Mouse (Mus musculus) intestine, embryonic 15.5 days (tissue): ENCODE results near the gene 1700001J03Rik. TPM values are rescaled to one million over a fixed set of nuclear protein-coding genes. Genes with fewer than 3 reads are reported as not detected.
"Not testable (repeated sequence)": the region's sequence is repeated elsewhere in the genome, so short reads cannot be mapped to it uniquely, and the experiment has no call there.

Source experiments
- ATAC-seq: fragments of 200-750 bp; cut with Nextera tagmentation; 2 replicates; pipeline ENCODE4 v1.8.0; 2017; ENCODE audit warnings: moderate TSS enrichment, moderate library complexity
- H3K27ac ChIP-seq: fragments of 300-500 bp; sonication (generic); 2 replicates; pipeline ENCODE4 v1.5.1; 2015; ENCODE audit warnings: mild to moderate bottlenecking, inconsistent platforms
- H3K27me3 ChIP-seq: fragments of 300-500 bp; sonication (generic); replicated peaks from 2 replicates; pipeline ENCODE4 v1.6.1; 2015; ENCODE audit warnings: inconsistent platforms
- H3K36me3 ChIP-seq: fragments of 300-500 bp; sonication (generic); 2 replicates; pipeline ENCODE4 v1.6.1; 2015; ENCODE audit warnings: inconsistent platforms
- H3K4me1 ChIP-seq: fragments of 300-500 bp; sonication (generic); replicated peaks from 2 replicates; pipeline ENCODE4 v1.6.1; 2015; ENCODE audit warnings: inconsistent platforms
- H3K4me2 ChIP-seq: fragments of 300-500 bp; sonication (generic); replicated peaks from 2 replicates; pipeline ENCODE4 v1.6.1; 2015; ENCODE audit warnings: mild to moderate bottlenecking, inconsistent platforms
- H3K4me3 ChIP-seq: fragments of 300-500 bp; sonication (generic); replicated peaks from 2 replicates; pipeline ENCODE4 v1.5.1; 2015; ENCODE audit warnings: inconsistent platforms
- H3K9ac ChIP-seq: fragments of 300-500 bp; sonication (generic); 2 replicates; pipeline ENCODE4 v1.6.1; 2015; ENCODE audit warnings: inconsistent platforms
- H3K9me3 ChIP-seq: fragments of 300-500 bp; sonication (generic); 2 replicates; pipeline ENCODE4 v1.6.1; 2016; ENCODE audit warnings: inconsistent platforms
- WGBS: fragments of 180-500 bp; shearing (Covaris S2); methylation state at CpG from one replicate; pipeline ENCODE4 v1.1.7; 2015; 5-methylcytosine and 5-hydroxymethylcytosine counted together
- polyA plus RNA-seq: library from polyadenylated mRNA; unstranded; fragments of >200 nt; fragmentation: Nextera tagmentation; extraction: Ambion mirVana; gene quantifications from 2 replicates; pipeline ENCODE4 v1.2.1, GENCODE M21; 2015

Gene 1700001J03Rik
- polyA plus RNA-seq, 1 experiment from 2014 or later: not detected

DNA sequence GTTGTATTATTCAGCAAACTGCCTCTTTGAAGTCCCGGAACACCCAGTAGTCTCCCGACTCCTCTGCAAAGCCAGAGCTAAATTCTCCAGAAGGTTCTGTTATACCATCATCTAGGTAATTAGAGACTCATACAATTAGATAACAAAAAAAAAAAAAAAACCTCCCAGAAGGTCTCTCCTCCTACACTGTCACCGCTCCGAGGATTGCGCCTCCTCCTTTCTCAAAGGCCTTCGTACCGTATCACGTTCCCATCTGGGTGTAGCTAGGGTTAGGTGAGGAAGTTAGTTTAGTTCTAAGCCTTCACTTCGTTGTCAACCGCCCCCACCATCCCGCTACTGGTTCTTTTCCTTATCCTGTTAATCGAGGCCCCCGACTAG lies 35.4 kb upstream of the 1700001J03Rik start:
- peaks cover 12% of the 10 kb centered on the region for H3K36me3 ChIP-seq
- H3K9me3 ChIP-seq: no peaks in the 10 kb centered on the region
- peaks cover 4% of the 10 kb centered on the region for H3K4me1 ChIP-seq
- peak overlapping the region; percentile 54 for H3K9ac ChIP-seq
- 8% methylated on average over 13 of the region's 13 CpGs for WGBS
- H3K4me2 ChIP-seq: peak overlapping the region; percentile 64
- peak overlapping the region; percentile 100; the same call in 1 of the 2 replicates for H3K27ac ChIP-seq
- no peaks in the 10 kb centered on the region for H3K27me3 ChIP-seq
- peak; percentile 72 for ATAC-seq
- H3K4me3 ChIP-seq: peak overlapping the region; percentile 82

DNA sequence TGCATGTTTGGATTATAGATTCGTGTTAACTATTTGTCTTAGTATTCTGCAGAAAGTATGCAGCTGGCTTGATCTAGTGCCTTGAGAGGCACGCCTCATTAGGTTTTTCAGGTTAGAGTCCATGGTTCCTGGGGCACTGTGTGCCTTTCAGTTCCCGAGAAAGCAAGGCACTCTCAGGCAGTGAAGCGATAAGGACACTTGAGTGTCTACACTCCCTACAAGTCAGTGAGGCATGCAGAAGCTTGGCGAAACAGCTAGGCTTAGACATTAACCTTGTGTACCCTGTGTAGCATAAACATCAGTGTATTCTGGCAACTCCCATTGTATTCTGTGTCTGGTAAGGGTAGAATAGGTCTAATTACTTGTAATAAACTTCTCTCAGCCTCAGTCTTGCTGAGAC lies 20.4 kb upstream of the 1700001J03Rik start:
- Histone ChIP-seq H3K4me2 (no peak overlapping the region), H3K4me3 (no peak overlapping the region), H3K27me3 (no peaks in the 10 kb centered on the region), H3K4me1 (no peaks in the 10 kb centered on the region), H3K9ac (no peak overlapping the region), H3K27ac (no peak overlapping the region), H3K36me3 (peaks cover 39% of the 10 kb centered on the region), H3K9me3 (no peaks in the 10 kb centered on the region)
- 85% methylated on average over 5 of the region's 5 CpGs for WGBS
- no peak for ATAC-seq

DNA sequence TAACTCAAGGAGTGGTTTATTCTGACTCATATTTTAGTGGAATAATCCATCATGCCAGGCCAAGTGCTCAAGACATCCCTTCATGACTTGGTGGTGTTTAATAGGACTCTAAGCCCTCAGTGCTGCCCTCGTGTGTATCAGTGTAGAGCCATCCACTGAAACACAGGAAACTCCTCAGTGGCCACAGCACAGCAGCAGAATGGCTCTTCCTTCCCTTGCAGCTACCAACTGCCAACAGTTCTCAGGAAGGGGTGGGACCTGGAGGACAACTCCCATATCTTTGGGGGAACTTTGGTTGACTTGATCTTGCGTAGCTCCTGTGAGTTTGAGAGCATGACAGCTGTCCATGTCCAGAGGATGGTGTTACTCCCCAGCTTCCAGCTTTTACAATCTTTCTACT lies 18.8 kb upstream of the 1700001J03Rik start:
- no peaks in the 10 kb centered on the region for H3K27me3 ChIP-seq
- no peaks in the 10 kb centered on the region for H3K4me1 ChIP-seq
- no peak overlapping the region for H3K9ac ChIP-seq
- H3K4me2 ChIP-seq: no peak overlapping the region
- H3K4me3 ChIP-seq: no peak overlapping the region
- ATAC-seq: no peak
- no peaks in the 10 kb centered on the region for H3K9me3 ChIP-seq
- H3K27ac ChIP-seq: no peak overlapping the region
- WGBS: 79% methylated on average over 2 of the region's 2 CpGs
- H3K36me3 ChIP-seq: peaks cover 35% of the 10 kb centered on the region

DNA sequence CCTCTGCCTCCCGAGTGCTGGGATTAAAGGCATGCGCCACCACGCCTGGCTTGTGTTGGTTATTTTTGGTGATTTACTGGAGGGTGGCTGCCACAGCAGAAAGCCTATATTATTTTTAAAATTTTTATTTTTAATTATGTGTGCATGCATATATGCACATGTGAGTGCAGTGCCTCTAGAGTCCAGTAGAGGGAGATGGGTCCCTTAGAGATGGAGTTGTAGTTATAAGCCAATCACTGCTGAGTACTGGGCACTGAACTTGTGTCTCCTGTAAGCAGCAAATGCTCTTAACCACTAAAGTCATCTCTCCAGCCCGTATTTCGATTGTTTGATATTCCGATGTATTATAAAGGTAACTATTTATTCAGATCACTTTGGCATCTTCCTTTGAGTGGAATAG lies 15.5 kb upstream of the 1700001J03Rik start:
- Histone ChIP-seq H3K27me3 (no peaks in the 10 kb centered on the region), H3K4me1 (no peaks in the 10 kb centered on the region), H3K9ac (no peak overlapping the region), H3K9me3 (no peaks in the 10 kb centered on the region), H3K4me2 (no peak overlapping the region), H3K27ac (no peak overlapping the region), H3K36me3 (peaks cover 15% of the 10 kb centered on the region), H3K4me3 (no peak overlapping the region)
- no peak for ATAC-seq
- 99% methylated on average over 6 of the region's 6 CpGs for WGBS

DNA sequence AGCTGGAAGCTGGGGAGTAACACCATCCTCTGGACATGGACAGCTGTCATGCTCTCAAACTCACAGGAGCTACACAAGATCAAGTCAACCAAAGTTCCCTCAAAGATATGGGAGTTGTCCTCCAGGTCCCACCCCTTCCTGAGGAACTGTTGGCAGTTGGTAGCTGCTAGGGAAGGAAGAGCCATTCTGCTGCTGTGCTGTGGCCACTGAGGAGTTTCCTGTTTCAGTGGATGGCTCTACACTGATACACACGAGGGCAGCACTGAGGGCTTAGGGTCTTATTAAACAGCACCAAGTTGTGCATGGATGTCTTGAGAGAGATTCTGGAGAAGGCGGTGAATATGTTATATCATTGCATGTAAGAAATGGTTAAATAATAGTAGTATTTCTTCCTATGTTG lies 14.4 kb upstream of the 1700001J03Rik start:
- WGBS: 86% methylated on average over 2 of the region's 2 CpGs
- Histone ChIP-seq H3K9me3 (no peaks in the 10 kb centered on the region), H3K4me1 (no peaks in the 10 kb centered on the region), H3K9ac (no peak overlapping the region), H3K4me2 (no peak overlapping the region), H3K27ac (no peak overlapping the region), H3K36me3 (peaks cover 6% of the 10 kb centered on the region), H3K4me3 (no peak overlapping the region), H3K27me3 (no peaks in the 10 kb centered on the region)
- no peak for ATAC-seq

DNA sequence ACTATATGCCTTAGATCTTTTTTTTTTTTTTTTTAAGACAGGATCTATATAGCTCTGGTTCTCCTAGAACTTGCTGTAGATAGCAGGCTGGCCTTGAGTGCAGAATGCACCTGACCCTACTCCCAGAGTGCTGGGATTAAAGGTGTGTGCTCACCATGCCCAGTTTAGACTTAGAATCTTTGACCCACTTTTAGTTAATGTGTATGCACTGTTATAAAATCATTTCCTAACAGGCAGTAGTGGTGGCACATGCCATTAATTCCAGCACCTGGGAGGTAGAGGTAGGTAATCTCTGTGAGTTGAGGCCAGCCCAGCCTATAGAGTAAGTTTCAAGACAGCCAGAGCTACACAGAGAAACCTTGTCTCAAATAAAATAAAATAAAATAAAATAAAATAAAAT lies 14.0 kb upstream of the 1700001J03Rik start:
- no peak overlapping the region for H3K4me2 ChIP-seq
- no peaks in the 10 kb centered on the region for H3K9me3 ChIP-seq
- no peak for ATAC-seq
- H3K27ac ChIP-seq: no peak overlapping the region
- H3K4me3 ChIP-seq: no peak overlapping the region
- H3K27me3 ChIP-seq: no peaks in the 10 kb centered on the region
- H3K36me3 ChIP-seq: peaks cover 3% of the 10 kb centered on the region
- no peak overlapping the region for H3K9ac ChIP-seq
- no peaks in the 10 kb centered on the region for H3K4me1 ChIP-seq

DNA sequence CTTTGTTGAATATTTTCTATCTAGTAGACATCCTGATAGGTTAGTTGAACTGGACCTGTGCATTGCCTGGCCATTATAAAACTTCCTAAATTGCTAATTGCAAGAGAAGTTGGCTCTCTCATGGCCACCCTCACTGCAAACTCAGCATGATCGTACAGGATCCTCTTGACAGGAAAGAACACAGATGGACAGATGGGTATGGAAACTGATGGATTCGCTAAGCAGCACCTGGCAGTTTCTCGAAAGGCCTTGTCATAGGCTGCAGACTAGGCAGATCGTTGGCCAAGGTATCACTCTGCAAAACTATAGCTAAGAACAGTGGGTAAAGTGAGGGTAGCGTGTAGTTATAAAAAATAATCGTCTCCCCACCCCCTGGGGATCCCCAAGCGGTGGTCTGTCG lies 8.3 kb upstream of the 1700001J03Rik start:
- Histone ChIP-seq H3K4me1 (no peaks in the 10 kb centered on the region), H3K27me3 (no peaks in the 10 kb centered on the region), H3K27ac (no peak overlapping the region), H3K4me2 (no peak overlapping the region), H3K4me3 (no peak overlapping the region), H3K9ac (no peak overlapping the region), H3K9me3 (no peaks in the 10 kb centered on the region), H3K36me3 (no peaks in the 10 kb centered on the region)
- ATAC-seq: no peak
- WGBS: 80% methylated on average over 8 of the region's 8 CpGs

DNA sequence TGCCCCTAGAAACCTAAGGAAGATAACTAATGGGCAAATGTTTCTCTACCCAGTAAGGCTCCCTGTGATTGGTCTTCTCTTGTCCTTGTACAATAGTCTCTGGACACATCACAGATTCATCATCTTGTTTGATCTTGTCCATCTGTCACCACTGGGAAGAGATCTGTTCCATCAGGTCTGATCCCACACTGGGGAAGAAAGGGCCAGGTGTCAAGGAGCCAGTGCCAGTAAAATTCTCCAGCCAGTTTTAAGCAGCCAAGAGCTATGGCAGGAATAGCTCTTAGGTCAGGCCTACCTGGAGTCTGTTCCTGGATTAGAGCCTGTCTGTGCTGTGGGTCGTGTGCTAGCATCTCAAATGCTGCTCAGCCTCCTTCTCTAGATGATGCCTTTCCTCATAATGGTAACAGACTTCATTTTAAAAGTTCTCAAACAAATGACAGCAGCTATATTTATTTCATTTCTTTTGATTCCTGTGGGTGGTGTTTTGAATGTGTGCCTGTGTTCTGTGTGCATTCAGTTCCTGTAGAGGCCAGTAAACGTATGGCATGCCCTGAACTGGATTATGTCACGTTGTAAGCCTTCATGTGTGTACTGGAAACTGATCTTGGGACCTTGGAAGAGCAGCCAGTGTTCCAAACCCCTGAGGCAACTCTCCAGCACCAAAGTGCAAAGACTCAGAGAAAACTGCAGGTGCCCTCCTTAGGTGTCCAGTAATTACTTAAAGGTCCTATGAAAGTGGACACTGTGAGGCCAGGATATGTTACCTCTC lies 5.6 kb upstream of the 1700001J03Rik start:
- Histone ChIP-seq H3K27ac (no peak overlapping the region), H3K4me1 (no peaks in the 10 kb centered on the region), H3K9me3 (no peaks in the 10 kb centered on the region), H3K4me2 (no peak overlapping the region), H3K4me3 (no peak overlapping the region), H3K9ac (no peak overlapping the region), H3K36me3 (no peaks in the 10 kb centered on the region), H3K27me3 (no peaks in the 10 kb centered on the region)
- ATAC-seq: no peak
- 61% methylated on average over 3 of the region's 3 CpGs for WGBS

DNA sequence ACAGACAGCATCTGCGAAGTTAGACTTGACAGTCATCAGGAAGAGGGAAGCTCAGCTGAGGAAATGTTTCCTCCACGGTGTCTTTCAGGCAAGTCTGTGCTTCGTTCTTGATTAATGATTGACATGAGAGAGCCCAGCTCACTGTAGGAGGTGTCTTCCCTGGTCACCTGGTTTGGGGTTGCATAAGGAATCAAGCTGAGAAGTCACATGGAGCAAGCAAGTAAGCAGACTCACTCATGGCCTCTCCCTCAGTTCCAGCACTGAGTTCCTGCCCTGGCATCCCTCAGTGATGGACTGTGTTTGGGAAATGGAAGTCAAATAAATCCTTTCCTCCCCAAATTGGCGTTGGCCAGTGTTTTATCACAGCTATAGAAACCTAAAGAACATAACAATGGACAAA lies 5.0 kb upstream of the 1700001J03Rik start:
- Histone ChIP-seq H3K36me3 (no peaks in the 10 kb centered on the region), H3K27ac (no peak overlapping the region), H3K9me3 (no peaks in the 10 kb centered on the region), H3K4me3 (no peak overlapping the region), H3K27me3 (no peaks in the 10 kb centered on the region), H3K4me2 (no peak overlapping the region), H3K9ac (no peak overlapping the region), H3K4me1 (no peaks in the 10 kb centered on the region)
- 66% methylated on average over 4 of the region's 4 CpGs for WGBS
- peak; percentile 63; the same call in 1 of the 2 replicates for ATAC-seq

DNA sequence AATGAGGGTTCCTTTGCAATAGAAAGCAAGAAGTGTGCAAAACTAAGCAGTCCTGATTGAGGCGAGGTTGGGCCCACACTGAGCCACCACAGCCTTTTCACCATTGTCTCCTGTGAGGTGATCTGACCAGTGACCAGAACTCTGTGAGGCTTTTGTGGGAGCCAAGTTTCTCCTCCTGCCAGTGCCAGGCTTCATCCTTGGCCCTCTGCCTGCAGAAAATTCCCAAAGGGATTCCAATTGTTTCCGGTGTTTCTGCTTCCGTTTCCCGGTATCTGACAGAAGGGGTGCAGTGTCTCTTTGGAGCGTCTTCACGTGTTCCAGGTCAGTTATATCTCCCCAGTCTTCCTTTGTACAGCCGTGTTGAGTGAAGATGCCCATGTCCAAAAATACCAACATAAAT lies 3.6 kb upstream of the 1700001J03Rik start:
- H3K4me3 ChIP-seq: no peak overlapping the region
- no peaks in the 10 kb centered on the region for H3K27me3 ChIP-seq
- no peaks in the 10 kb centered on the region for H3K4me1 ChIP-seq
- H3K36me3 ChIP-seq: no peaks in the 10 kb centered on the region
- no peak for ATAC-seq
- H3K27ac ChIP-seq: no peak overlapping the region
- no peak overlapping the region for H3K4me2 ChIP-seq
- 91% methylated on average over 7 of the region's 7 CpGs for WGBS
- no peak overlapping the region for H3K9ac ChIP-seq
- no peaks in the 10 kb centered on the region for H3K9me3 ChIP-seq

DNA sequence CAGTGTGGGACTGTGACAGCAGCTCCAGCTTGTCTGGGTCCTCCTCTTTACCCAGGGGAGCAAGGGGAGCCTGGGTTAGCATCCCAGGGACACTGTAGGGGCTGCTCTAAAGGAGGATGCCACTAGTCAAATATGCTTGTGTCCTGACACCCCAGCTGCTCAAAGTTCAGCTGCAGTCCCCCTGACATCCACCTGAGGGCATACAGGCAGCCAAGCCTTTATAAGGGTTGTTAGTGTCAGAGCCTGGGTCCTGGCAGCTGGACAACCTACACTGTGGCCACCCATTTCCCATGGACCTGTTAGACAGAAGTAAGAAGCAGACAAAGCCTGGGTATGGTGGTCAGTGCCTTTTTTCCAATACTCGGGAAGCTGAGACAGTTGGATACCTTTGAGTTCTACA lies 3.0 kb upstream of the 1700001J03Rik start:
- Histone ChIP-seq H3K4me3 (no peak overlapping the region), H3K4me1 (no peaks in the 10 kb centered on the region), H3K9me3 (no peaks in the 10 kb centered on the region), H3K9ac (no peak overlapping the region), H3K27me3 (no peaks in the 10 kb centered on the region), H3K4me2 (no peak overlapping the region), H3K36me3 (no peaks in the 10 kb centered on the region), H3K27ac (no peak overlapping the region)
- WGBS: 92% methylated on average over 1 of the region's 1 CpGs
- no peak for ATAC-seq

DNA sequence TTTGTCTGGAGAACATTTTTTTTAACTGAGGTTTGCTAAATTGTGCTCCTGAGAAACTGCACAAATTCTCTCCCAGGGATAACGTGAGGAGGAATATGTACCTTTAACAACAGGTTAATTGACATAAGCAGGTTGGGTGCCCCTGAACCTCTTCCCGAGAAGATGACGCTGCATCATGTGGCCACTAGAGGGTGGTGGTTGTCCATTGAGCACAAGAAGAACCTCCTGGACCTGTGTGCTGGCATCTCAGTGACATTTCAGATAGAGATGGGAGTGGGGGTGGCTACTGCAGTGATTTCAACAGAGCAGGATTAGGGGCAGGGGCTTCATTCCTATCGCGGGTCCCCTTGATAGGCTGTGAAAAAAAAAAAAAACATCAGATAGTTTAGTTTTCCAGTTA lies 2.3 kb upstream of the 1700001J03Rik start:
- ATAC-seq, H3K27ac ChIP-seq, H3K4me3 ChIP-seq, H3K9ac ChIP-seq, H3K4me2 ChIP-seq, H3K27me3 ChIP-seq, H3K36me3 ChIP-seq, H3K4me1 ChIP-seq, H3K9me3 ChIP-seq: not testable (repeated sequence)
- 22% methylated on average over 5 of the region's 5 CpGs for whole genome bisulfite sequencing

DNA sequence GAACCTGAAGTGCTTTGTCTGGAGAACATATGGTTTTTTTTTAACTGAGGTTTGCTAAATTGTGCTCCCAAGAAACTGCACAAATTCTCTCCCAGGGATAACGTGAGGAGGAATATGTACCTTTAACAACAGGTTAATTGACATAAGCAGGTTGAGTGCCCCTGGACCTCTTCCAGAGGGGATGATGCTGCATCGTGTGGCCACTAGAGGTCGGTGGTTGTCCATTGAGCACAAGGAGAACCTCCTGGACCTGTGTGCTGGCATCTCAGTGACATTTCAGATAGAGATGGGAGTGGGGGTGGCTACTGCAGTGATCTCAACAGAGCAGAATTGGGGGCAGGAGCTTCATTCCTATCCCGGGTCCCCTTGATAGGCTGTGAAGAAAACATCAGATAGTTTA lies 12.4 kb downstream of the 1700001J03Rik start:
- not testable (repeated sequence) for H3K27ac ChIP-seq, H3K36me3 ChIP-seq, H3K9me3 ChIP-seq, H3K9ac ChIP-seq, H3K27me3 ChIP-seq, ATAC-seq, H3K4me3 ChIP-seq, H3K4me2 ChIP-seq, H3K4me1 ChIP-seq
- 53% methylated on average over 4 of the region's 4 CpGs for WGBS
